Mouse (Mus musculus): ENCODE measurements at regions not wholly inside any gene's neighbourhood (a gene's known extent, or its start where the extent isn't known, plus 50 kb on each side); places are given as distances from the start of the nearest gene placed in this dataset.
A peak's percentile ranks its signal among the peaks of the same experiment; 100 is the strongest.
"Not testable (repeated sequence)": the region's sequence is repeated elsewhere in the genome, so short reads cannot be mapped to it uniquely, and the experiment has no call there.

- intact Hi-C loops (cut with DNase I): no loop called here
- DNase-seq: peak in 1 of 2 experiments; percentile 12
These were observed 52.3 kb upstream of the Gm10985 start for GRCm38 (mm10) chr3:53792541-53792940.

- intact Hi-C loops (cut with DNase I): no loop called here
- DNase-seq: no peak
These were observed 55.2 kb upstream of the Gm10985 start for GRCm38 (mm10) chr3:53789706-53790105.

- peak in 1 of 2 experiments; percentile 9 for DNase-seq
- intact Hi-C loops (cut with DNase I): no loop called here
These were observed 59.7 kb upstream of the Gm10985 start for GRCm38 (mm10) chr3:53785201-53785600.

- intact Hi-C loops (cut with DNase I): no loop called here
- no peak for DNase-seq
These were observed 68.2 kb upstream of the Gm10985 start for GRCm38 (mm10) chr3:53776668-53777067.

GRCm38 (mm10) chr3:53767601-53768000 is 77.3 kb upstream of the Gm10985 start:
- intact Hi-C loops (cut with DNase I): no loop called here
- DNase-seq: no peak

GRCm38 (mm10) chr3:53763981-53764380 is 80.9 kb upstream of the Gm10985 start:
- DNase-seq: no peak
- intact Hi-C loops (cut with DNase I): no loop called here

- intact Hi-C loops (cut with DNase I): no loop called here
- no peak for DNase-seq
These were observed 83.3 kb upstream of the Gm10985 start for GRCm38 (mm10) chr3:53761514-53762075.

- DNase-seq: no peak
These were observed 88.6 kb upstream of the Gm10985 start for GRCm38 (mm10) chr3:53756115-53756853.

GRCm38 (mm10) chr3:53737161-53737560 is 80.0 kb upstream of the Frem2 start:
- DNase-seq: no peak
- intact Hi-C loops (cut with DNase I): no loop called here

More at GRCm38 (mm10) chr3:53756115-53756853, 88.6 kb upstream of the Gm10985 start:
- intact Hi-C loops (cut with DNase I): no loop called here

GRCm38 (mm10) chr3:53735607-53736006 is 78.5 kb upstream of the Frem2 start:
- intact Hi-C loops (cut with DNase I): not testable (repeated sequence)

GRCm38 (mm10) chr3:53735147-53735546 is 78.0 kb upstream of the Frem2 start:
- intact Hi-C loops (cut with DNase I): no loop called here
- no peak for DNase-seq

More at GRCm38 (mm10) chr3:53735607-53736006, 78.5 kb upstream of the Frem2 start:
- not testable (repeated sequence) for DNase-seq

- intact Hi-C loops (cut with DNase I): loop anchor here (2.0 to 5.0 kb wide), 2 partner anchors 140 to 203 kb away; no protein-coding TSS in a partner anchor
- no peak for DNase-seq
These were observed 73.3 kb upstream of the Frem2 start for GRCm38 (mm10) chr3:53730440-53730839.

GRCm38 (mm10) chr3:53729810-53730209 is 72.7 kb upstream of the Frem2 start:
- intact Hi-C loops (cut with DNase I): loop anchor here (2.0 to 5.0 kb wide), 2 partner anchors 139 to 203 kb away; no protein-coding TSS in a partner anchor
- peak in 1 of 2 experiments; percentile 7 for DNase-seq

GRCm38 (mm10) chr3:53729131-53729530 is 72.0 kb upstream of the Frem2 start:
- intact Hi-C loops (cut with DNase I): no loop called here
- DNase-seq: no peak

GRCm38 (mm10) chr3:53727737-53728136 is 70.6 kb upstream of the Frem2 start:
- intact Hi-C loops (cut with DNase I): no loop called here
- no peak for DNase-seq

- intact Hi-C loops (cut with DNase I): no loop called here
- no peak for DNase-seq
These were observed 49.9 kb upstream of the Frem2 start for GRCm38 (mm10) chr3:53707101-53707500.

Data from gastrocnemius, postnatal 36 days (tissue).